Mouse (Mus musculus) frontal cortex, adult 2 months (tissue): ENCODE data around the gene Dtl. TPM values are rescaled to one million over a fixed set of nuclear protein-coding genes. Genes with fewer than 3 reads are reported as not detected.

ENCODE experiments used
- polyA plus RNA-seq: library from polyadenylated mRNA; depleted of rRNA; stranded (reverse); fragments of >200 nt; gene quantifications from 2 replicates; pipeline ENCODE4 v1.2.3, GENCODE M21; 2012; rRNA removed

Dtl gene
- polyA plus RNA-seq, 1 experiment, result 4.3 TPM

Other genes starting within 250 kb of the Dtl start
- 9.6 and 11.2 TPM in 2 replicates for gene Tmem206, start 249.6 kb downstream of the Dtl start, polyA plus RNA-seq
- gene Ppp2r5a, start 172.3 kb downstream of the Dtl start, polyA plus RNA-seq, result 90.5 and 94.4 TPM in 2 replicates
- 43.5 and 44.2 TPM in 2 replicates for gene Ints7, start 92 bp upstream of the Dtl start, polyA plus RNA-seq
- gene Lpgat1, start 142.3 kb upstream of the Dtl start, polyA plus RNA-seq, result 60.3 and 68.1 TPM in 2 replicates
- 0.63 and 0.88 TPM in 2 replicates for gene Nek2, start 245.9 kb upstream of the Dtl start, polyA plus RNA-seq